Mouse (Mus musculus) 3134 (cell line): Measurements from ENCODE around the gene Trappc10.
A peak's percentile ranks its signal among the peaks of the same experiment; 100 is the strongest.
"Not testable (repeated sequence)": the region's sequence is repeated elsewhere in the genome, so short reads cannot be mapped to it uniquely, and the experiment has no call there.

Source experiments
- DNase-seq: peaks from one replicate; pipeline ENCODE4 v3.0.0-alpha.2; 2011; ENCODE audit warnings: low spot score; ENCODE audit not compliant: insufficient read length; ENCODE audit errors: extremely low read depth

Trappc10 gene

DNA sequence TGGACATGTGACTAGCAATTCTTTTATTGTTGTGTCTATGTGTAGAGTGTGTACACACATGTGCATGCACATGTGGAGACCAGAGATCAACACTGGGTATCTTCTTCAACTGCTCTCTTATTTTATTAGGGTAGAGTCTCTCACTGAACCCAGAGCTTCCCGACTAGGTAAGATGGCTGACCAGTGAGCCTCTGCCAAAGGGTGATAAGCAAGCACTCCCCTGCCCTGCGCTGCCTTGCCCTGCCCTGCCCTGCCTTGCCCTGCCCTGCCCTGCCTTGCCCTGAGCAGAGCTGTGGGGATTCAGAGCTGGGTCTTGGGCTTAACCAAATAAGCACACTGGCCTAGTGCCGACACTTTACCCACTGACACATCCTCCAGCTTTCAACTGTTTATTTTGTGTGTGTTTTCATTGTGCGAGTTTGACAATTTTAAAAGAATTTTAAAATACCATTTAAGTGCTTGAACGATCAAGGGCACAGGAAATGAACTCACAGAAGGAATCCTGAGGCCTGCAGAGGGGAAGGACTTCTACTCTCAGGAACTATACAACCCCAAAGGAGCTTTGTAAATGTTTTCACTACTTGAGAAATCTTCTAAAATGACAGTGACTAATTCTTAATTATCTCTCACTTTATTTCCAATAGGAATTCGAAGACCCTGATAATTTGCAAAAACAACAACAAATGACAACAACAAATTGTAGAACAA lies 27.9 kb downstream of the Trappc10 start:
- DNase-seq: no peak

DNA sequence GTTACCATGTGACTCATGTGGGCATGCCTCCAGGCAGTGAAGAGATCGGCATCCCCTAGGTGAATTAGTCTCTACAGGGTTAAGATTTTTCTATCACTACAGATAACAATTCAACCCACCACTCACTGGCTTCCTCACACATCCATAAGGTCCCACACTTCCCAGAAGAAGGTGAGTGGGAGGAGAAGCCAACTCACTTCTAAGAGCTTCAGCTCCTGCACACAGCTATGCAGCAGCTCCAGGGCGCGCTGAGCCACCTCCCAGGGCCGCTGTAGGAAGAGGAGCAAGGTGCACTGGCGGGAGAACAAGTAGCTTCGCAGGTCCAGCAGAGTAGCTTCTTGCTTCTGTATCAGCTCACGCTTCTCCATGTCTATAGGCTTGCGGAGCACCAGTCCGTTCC lies 30.1 kb downstream of the Trappc10 start:
- no peak for DNase-seq

DNA sequence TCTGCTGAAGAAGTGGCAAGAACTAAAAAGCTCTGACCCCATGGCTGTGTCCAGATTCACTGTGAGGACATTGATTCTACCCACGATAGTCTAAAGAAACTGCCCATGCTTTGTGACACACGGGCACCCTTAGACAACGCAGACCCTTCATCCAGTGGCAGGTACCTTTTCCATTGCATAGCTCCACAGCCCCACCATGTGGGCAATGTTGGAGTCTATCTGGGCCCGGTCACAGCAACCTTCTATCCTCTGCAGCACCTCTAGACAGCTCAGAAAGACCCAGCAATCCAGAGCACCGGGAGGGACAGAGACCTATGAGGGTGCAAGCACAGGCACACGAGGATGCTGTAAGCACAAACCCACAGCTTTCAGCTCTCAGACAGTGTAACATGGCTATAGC lies 33.1 kb downstream of the Trappc10 start:
- DNase-seq: no peak

DNA sequence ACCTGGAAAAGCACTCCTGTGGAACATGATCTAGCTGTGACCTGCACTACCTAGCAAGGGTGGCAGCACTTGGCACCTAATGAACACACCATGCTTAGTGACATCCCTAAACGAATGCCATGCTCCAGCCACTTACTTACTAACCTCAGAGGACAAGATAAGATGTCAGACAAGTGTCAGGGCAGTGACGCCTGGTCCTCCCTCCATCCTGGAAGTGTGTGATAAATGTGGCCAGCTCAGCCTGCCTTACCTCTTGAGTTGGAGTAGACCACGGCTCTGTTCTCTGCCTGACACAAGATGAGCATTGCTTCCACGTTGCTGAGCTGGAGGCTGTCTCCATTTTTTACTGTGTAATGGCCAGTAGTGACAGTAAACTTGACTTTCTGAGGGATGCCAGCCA lies 43.3 kb downstream of the Trappc10 start:
- DNase-seq: no peak

DNA sequence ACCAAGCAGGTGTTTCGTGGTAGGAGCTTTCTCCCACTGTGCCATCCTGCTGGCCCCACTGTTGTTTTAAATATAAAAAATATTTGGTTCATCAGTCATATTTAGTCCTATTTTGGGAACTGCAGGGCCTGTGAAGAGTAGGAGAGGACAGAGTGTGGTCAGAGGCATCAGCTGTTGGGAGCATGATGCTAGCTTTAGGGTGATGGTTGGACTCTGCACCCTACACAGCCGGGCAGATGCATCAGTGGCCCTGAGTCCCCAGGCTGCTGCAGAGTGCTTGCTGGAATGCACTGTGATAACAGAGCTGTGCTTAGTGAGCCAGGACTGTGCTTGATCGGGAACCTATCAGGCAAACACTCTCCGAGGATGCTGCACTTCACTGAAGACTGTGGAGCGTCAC lies 51.5 kb downstream of the Trappc10 start:
- DNase-seq: no peak

DNA sequence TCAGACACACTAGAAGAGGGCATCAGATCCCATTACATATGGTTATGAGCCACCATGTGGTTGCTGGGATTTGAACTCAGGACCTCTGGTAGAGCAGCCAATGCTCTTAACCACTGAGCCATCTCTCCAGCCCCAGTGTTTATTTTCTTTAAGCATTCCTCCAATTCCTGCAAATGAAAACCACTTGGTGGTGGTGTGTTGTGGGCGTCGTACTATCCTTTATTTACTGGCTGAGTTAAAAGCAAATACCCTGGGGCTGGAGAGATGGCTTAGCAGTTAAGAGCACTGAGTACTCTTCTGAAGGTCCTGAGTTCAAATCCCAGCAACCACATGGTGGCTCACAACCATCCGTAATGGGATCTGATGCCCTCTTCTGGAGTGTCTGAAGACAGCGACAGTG lies 58.4 kb downstream of the Trappc10 start:
- DNase-seq: not testable (repeated sequence)

DNA sequence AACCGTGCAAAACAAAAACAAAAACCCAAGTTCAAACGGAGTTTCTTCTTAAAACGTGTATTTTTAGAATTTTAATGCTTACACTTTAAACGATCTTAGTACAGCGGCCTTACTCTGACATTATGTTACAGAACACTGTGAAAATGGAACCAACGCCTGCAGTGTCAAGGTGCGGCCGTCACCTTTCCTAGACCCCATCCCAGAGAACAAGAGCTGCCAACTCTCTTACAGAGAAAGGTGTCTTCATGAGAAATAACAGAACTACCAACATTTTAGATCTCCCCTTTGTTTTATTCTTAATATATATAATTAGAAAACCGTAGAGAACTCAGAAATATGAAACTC lies 59.1 kb downstream of the Trappc10 start:
- DNase-seq: no peak

DNA sequence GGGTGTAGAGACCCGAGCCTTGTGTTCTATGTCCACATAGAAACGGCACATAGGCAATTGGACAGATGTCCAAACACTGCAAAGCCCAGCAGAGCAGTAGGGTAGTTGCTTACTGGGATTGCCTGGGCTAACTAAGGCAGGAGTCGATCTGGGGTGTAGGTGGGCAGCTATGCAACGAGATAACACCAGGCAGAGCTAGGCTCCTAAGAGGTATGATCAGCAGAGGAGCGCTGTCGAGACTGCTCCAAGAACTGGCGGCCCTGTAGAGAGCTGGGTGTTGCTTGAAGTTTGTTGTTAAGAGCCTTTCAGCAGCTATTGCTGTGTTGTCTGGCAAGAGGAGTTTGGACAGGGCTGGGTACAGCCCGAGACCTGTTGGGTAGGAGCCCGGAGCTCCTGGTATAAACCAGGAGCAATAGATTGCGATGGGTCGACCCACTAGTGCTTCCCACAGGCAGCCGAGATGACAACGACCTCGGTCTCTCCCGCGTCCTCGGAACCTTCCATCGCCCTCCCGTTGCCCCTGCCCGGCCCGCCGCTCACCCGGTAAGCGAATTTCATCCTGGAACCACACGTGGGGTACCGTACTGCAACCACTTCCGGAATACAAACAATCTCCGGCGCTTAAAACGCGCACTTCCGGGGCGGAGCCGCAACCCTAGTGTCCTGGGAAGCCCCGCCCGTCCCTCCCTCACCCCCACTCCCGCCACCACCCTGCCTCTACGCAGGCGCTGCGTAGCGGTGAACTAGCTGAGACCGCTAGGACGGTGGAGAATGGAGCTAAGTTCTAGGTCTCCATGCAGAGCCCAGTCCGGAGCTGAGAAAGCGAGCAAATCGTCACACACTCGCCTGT lies 59.7 kb downstream of the Trappc10 start, which contains the start of gene Pwp2:
Gene Pwp2 (minus strand): TSS at position 619 of the 850 bp plus-strand sequence.
- DNase-seq: peak; percentile 91

DNA sequence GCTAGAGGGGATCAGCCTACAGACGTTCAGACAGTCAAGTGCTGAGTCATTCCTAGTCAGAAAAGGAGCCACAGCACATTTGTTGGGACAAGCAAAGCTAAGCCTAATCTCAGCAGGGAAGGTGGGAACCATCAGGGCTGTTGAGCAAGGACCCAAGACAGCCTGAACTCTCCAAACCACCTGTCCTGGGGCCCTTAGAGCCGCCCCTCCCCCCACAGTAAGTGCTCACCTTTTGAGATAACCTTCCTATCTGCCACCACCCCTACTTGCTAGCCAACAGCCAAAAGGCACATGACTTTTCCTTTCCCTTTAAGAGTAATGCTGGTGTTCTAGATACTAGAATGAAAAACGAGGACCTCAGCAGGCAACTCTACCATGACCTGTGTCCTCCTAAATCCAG lies 60.9 kb downstream of the Trappc10 start:
- no peak for DNase-seq

DNA sequence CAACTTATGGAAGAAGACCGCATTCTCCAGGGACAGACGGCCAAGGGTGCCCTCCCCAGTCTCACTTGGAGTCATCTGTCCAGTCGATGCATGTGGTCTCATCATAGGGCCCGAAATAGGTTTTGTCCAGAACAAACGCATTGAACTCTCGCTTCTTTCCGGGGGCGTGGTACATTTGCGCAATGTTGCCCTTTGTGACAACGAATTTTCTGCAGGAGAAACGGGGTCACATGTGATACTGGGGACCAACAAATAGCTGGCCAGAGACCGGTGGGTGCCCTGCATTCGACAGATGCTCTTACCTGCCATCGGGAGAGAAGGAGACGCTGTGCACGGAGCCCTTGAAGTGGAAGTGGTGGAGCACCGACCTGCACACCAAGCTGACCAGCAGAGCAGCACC lies 62.1 kb downstream of the Trappc10 start:
- no peak for DNase-seq

DNA sequence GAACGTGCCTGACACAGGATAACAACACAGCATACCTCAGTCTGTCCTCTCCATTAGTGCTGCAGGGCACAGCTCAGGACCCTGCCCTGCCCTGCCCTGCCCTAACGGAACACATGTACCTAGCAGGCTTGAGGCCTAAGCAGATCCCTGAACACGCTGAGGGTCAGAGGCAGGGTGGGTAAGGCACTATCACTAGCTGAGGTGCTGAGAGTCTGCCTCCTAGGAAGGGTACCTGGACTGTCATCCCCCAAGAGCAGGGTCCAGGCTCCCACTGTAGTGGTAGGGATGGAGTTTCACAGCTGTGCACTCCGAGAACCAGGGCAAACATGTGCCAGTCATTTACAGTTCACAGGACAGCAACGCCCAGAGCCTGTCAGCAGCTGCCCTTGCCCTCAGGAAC lies 70.0 kb downstream of the Trappc10 start:
- no peak for DNase-seq

DNA sequence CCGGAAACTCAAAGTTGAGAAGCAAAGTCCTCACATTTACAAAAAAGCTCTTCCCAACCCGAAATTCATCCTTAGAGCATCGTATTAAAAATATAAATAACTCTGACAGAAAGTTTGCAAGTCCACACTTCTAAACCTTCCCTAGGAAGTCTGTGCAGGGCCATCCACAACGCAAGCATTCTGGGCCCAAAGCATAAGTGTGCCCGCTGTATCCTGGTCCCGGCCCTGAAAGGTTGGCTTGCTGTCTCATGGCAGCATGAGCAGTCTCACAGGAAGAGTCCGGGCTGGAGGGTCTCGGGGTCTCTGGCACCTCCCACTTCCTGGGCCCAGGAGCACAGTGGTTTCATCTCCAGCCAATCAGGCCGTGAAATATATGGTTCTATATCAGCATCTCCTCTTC lies 72.9 kb downstream of the Trappc10 start:
- no peak for DNase-seq

DNA sequence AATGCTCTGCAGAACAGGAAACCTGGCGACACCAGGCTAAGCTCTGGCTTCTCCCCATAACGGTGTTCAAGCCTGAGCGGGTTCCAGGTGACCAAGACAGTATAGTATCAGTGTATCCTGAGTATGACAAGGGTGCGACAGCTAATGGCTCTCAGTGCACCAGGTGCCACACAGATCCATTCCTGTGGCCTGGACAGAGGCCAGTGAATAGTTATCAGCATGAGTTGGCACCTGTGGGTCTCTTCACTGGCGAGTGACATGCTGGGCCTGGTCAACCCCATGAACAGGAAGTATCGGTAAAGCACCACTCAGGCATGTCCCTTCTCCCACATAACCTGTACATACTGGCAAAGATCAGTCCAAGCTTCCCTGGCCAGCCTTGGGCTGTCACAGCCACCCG lies 73.4 kb downstream of the Trappc10 start:
- DNase-seq: no peak

DNA sequence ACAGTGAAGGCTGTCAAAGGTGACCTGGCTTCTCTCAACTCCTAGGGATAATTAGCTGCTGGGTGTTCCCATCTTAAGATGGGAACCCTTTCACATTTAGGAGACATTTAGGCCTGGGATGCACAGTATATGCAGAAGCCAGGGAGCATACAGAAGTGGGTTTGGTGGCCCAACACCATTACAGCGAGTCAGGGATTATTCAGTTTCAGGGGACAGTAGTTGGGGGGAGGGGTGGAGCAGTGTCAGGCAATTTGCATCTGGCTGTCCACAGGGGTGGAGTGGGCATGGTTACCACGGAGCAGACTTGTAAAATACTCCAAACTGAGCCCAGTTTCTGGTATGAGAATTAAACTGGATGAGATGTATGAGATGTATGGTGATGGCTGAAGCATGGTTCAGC lies 74.0 kb downstream of the Trappc10 start:
- no peak for DNase-seq

DNA sequence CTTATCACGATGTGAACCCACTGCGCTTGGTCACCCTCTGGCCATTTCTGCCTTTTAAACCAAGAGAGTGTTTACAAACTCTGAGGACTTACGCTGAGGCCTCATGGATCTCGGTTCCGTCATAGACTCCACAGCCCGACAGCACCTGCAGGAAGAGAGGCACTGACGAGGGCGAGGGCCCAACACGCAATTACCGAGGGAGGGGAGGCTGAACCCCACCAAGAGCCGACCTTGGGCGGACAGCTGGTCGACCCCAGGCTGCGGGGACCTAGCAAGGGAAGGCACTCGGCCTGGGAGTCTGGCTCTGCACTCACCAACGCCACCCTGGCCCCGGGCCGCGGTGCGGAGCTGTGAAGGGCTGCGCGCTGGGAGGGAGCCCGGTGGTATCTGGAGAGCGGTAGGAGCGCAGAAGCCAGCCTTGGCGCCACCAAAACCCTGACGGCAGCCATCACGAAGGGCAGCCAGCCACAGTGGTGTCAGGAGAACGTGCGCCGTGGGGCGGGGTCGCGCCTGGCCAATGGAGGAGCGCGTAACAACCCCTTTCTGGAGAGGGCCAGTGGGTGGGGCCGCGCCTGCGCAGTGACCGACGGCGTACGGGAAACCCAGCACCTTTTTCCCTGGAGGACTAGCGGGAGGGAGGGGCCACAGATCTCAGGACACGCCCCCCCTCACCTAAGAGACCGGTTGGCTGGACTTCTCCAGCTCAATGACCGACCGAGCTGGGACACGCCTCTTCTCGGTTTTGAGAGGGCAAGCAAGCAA lies 75.0 kb downstream of the Trappc10 start, which contains the start of gene D10Jhu81e:
Gene D10Jhu81e (minus strand): TSS at position 502 of the 762 bp plus-strand sequence.
- peak; percentile 97 for DNase-seq

DNA sequence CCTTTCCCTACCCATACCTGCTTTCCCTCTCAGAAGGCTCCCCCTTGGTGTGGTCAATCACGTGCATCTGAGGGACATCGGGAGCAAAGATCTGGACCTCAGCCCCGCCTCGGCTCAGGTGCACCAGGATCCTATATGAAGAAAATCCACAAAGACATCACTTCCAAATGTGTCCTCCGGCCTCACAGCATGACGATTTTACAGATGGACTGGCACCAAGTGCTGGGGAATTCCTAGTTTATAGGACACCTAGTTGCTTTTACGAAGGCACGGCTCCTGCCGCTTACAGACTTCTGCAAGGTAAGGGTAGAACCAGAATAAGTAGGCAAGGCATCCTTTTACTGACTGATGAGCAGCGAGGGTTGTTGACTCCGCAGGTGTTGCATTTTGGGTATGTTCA lies 75.6 kb downstream of the Trappc10 start:
- DNase-seq: no peak

DNA sequence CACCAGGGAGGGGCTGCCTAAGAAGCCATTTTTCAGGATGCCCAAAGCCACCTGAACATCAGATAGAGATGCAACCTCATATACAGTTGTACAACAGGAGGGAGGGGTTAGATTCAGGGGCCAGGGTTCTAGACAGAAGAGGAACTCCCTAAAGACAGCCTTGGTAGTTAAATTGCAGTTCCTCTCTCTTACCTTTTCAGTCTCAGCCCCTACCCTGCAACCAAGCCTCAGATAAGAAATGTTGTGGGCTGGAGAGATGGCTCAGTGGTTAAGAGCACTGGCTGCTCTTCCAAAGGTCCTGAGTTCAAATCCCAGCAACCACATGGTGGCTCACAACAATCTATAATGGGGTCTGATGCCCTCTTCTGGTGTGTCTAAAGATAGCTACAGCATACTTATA lies 76.7 kb downstream of the Trappc10 start:
- no peak for DNase-seq

DNA sequence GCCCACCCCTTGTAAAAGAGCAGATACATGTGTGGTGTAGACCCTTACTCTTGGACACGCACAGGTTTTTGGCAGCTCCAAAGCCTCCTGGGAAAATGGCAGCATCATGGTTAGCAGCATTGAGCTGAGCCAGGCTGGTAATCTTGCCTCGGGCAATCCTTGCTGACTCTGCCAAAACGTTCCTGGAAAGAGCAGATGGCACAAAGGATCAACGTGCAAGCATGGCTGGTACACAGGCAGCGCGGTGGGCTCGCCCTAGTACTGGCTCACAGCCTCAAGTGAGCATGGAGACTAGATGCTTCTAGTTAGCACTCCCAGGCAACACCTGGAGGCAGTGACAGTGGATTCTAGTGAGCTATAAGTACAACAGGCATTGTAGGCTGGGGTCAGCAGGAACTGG lies 77.1 kb downstream of the Trappc10 start:
- DNase-seq: no peak

DNA sequence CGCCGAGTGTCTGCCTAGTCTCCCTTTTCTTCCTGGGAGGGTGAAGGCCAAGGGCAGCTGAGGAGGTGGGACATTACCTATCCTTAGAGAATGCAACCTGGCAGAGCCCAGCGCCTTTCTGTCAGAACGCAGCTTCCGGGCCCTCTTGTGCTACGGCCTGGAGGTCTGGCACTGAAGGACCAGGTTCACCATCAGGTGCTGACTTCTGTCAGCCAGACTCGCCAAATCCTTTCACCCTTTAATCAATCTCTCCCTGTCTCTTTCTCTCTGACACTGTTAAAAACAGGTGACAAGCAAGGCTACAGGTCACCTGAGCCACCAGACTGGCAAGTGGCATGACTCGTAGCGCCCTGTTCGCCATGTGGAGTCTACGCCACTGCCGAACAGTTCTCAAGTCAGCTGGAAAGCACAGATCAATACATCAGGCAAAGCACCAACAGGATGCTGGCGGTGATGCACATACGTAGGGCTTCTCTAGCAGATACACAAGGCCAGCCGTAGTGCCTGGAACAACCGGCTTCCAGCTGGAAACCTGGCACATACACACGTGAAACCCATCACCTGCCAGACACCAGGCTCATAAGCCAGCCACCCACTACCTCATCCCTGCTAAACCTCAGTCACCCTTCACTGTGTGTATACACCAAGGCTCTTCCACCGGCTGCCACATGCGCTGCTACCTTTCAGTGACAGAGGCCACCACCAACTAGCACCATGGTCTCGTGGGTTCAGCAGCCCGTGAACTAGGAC lies 79.0 kb downstream of the Trappc10 start:
- no peak for DNase-seq

DNA sequence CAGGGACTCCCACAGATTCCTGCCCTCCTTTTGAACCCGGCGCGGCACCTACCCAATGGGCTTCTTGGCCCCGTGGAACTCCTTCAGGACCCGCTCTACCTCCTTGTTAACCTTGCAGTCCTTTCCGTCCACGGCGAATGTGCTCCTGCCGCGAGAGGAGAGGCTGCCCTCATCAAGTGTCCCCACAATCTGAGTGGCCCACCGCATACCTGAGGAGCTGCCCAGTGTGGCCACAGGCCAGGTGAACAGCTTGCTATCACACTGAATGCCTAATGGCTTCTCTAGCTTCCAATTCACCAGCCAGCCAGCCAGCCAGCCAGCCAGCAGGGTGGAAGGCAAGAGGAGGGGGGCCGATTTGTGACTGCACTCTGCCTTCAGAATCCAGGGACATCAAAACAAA lies 79.7 kb downstream of the Trappc10 start:
- no peak for DNase-seq

DNA sequence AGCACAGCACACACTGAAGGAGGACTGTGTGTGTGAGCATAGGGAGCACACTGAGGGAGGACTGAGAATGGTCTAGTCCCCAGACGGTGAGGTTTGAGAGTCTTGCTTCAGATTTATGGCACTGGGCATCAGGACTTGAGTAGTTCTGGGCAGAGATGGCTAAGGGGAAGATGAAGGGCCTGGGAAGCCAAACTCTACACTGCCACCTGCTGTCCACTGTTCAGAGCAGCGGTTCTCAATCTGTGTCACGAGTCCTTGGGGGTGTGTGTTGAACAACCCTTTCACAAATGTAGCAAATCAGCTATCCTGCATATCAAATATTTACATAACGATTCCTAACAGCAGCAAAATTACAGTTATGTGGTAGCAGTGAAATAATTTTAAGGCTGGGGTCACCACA lies 80.5 kb downstream of the Trappc10 start:
- no peak for DNase-seq
